Mouse (Mus musculus) lung, adult 2 months (tissue): ENCODE data around the gene Ptp4a2.

Experiments
- CTCF ChIP-seq: fragments of 200-500 bp; IDR thresholded peaks from 2 replicates; pipeline ENCODE4 v1.5.1; 2011; ENCODE audit warnings: mild to moderate bottlenecking, low read length, control low read depth; ENCODE audit not compliant: insufficient read depth
- POLR2A ChIP-seq: fragments of 200-500 bp; IDR thresholded peaks from 2 replicates; pipeline ENCODE4 v1.6.1; 2011; ENCODE audit warnings: low read depth, mild to moderate bottlenecking, control low read depth, low read length, borderline replicate concordance; ENCODE audit errors: extremely low read depth

- TF ChIP-seq CTCF (no peak), POLR2A (no peak)
Observed at GRCm38 (mm10) chr4:129860456-129860855, 49.4 kb downstream of the Ptp4a2 start.
